Mouse (Mus musculus) adrenal gland, adult 8-10 months (tissue): ENCODE measurements around the gene Safb2. TPM values are rescaled to one million over a fixed set of nuclear protein-coding genes. Genes with fewer than 3 reads are reported as not detected.

Source experiments
- DNase-seq: peaks from one replicate; pipeline ENCODE4 v3.0.0; 2022
- total RNA-seq, 4 experiments: library from RNA; stranded (reverse); gene quantifications; 2 replicates each; pipeline ENCODE4 v1.2.4; 2022

The Safb2 gene
- total RNA-seq, 4 experiments from 2014 or later, result 79.7 to 193 (median 154) TPM

GRCm38 (mm10) chr17:56559386-56559785 is 25.0 kb downstream of the Safb2 start:
- DNase-seq, result no peak

- DNase-seq, result peak; percentile 40
These were observed 25.9 kb downstream of the Safb2 start for GRCm38 (mm10) chr17:56558448-56558847.

GRCm38 (mm10) chr17:56554122-56554551 is 30.2 kb downstream of the Safb2 start, which contains the start of gene Gm20219:
Gene Gm20219 (minus strand): TSS chr17:56554387.
- DNase-seq, result no peak

- DNase-seq, result no peak
These were observed 31.5 kb downstream of the Safb2 start for GRCm38 (mm10) chr17:56552781-56553363.

GRCm38 (mm10) chr17:56551841-56552581 is 32.4 kb downstream of the Safb2 start:
- DNase-seq, result no peak

GRCm38 (mm10) chr17:56550784-56551475 is 33.5 kb downstream of the Safb2 start:
- DNase-seq, result no peak

GRCm38 (mm10) chr17:56548605-56549105 is 35.7 kb downstream of the Safb2 start:
- DNase-seq, result no peak

GRCm38 (mm10) chr17:56547846-56548604 is 36.4 kb downstream of the Safb2 start:
- no peak for DNase-seq

- no peak for DNase-seq
These were observed 37.1 kb downstream of the Safb2 start for GRCm38 (mm10) chr17:56547116-56547845.

GRCm38 (mm10) chr17:56546576-56546975 is 37.8 kb downstream of the Safb2 start:
- no peak for DNase-seq

- DNase-seq, result no peak
These were observed 38.4 kb downstream of the Safb2 start for GRCm38 (mm10) chr17:56545945-56546344.

- DNase-seq, result no peak
These were observed 39.5 kb downstream of the Safb2 start for GRCm38 (mm10) chr17:56544699-56545387.

- no peak for DNase-seq
These were observed 40.6 kb downstream of the Safb2 start for GRCm38 (mm10) chr17:56543684-56544224.

GRCm38 (mm10) chr17:56542736-56543135 is 41.6 kb downstream of the Safb2 start:
- DNase-seq, result no peak

- DNase-seq, result no peak
These were observed 43.8 kb downstream of the Safb2 start for GRCm38 (mm10) chr17:56540562-56540975.

- no peak for DNase-seq
These were observed 46.5 kb downstream of the Safb2 start for GRCm38 (mm10) chr17:56537912-56538311.

GRCm38 (mm10) chr17:56536874-56537273 is 47.5 kb downstream of the Safb2 start:
- DNase-seq, result no peak

GRCm38 (mm10) chr17:56536192-56536591 is 48.2 kb downstream of the Safb2 start:
- DNase-seq, result no peak

- no peak for DNase-seq
These were observed 59.4 kb downstream of the Safb2 start for GRCm38 (mm10) chr17:56524943-56525342.

- DNase-seq, result no peak
These were observed 61.6 kb downstream of the Safb2 start for GRCm38 (mm10) chr17:56522744-56523143.
